Mouse (Mus musculus) hematopoietic stem cell, adult 5-6 weeks (primary cell): ENCODE data around the gene Tcerg1l. TPM values are rescaled to one million over a fixed set of nuclear protein-coding genes. Genes with fewer than 3 reads are reported as not detected.

Experiments
- ATAC-seq, 2 experiments: fragments of 125-278 bp in 1 of 2; replicated peaks in 1 of 2; 2 replicates each; pipeline ENCODE4 v1.8.0; 2016 to 2017; ENCODE audit warnings: inconsistent platforms in 2 of 2, mild to moderate bottlenecking in 2 of 2, moderate number of reproducible peaks in 2 of 2, low read depth in 1 of 2, moderate TSS enrichment in 1 of 2; ENCODE audit not compliant: low FRiP score in 2 of 2, poor library complexity in 2 of 2, severe bottlenecking in 2 of 2, insufficient read depth in 1 of 2, low TSS enrichment in 1 of 2
- total RNA-seq: library from RNA; stranded (forward); fragments of 172-1452, 232-1000 nt; gene quantifications from 2 replicates; pipeline ENCODE4 v1.2.3, GENCODE M21; 2017

Gene Tcerg1l
- total RNA-seq, result not detected in 2 replicates

DNA sequence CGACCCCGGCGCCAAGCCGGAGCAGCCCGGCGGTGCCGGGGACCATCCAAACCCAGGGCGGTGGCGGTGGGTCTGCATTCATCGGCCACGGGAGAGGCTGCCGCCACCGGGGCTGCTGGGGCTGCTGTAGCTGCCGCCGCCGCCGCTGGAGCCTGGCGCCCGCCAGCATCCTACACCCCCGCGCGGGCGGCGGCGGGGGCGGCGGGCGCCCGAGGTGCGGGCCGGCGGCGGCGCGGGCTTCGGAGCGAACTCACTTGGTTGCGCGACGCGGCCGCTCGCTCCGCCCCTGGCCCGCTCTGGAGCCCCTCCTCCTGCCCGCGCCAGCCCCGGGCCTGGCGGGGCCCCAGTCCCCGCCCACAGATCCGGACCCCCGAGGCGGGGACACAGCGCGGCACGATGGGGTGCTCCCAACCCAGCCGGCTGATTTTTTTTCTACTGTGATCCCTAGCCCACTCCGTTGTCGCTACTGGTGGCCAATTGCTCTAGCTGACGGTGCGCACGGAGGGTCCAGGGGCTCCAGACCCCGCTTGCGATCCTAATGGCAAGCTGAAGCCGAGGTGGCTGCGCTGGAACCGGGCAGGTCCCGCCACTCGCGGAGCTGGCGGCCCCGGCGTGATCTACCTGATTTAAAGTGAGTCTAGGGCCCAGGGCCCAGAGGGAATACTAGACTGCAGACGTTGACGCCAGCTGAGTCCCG, at the start of gene Tcerg1l:
TSS of gene Tcerg1l (minus strand) at position 246 of the 697 bp plus-strand sequence.
- no peak for ATAC-seq

DNA sequence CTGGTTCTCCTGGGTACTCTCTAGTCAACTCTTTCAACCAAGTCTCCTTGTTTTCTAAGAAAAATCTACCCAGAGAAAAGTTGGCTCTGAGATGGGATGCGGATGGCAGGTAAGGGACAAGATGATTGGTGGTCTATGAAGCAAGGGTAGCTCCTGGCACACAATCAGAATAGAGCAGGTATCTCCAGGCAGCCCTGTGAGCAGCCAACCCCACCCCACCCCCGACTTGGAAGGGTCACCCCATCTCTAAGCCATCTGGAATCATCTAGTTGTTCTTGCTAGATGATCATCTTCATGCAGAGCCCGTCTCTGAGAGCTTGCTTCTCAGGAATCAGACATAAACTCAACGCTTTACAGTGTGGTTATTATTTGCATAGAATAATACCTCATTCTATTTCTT, 44.6 kb upstream of the Tcerg1l start:
- ATAC-seq, result no peak

DNA sequence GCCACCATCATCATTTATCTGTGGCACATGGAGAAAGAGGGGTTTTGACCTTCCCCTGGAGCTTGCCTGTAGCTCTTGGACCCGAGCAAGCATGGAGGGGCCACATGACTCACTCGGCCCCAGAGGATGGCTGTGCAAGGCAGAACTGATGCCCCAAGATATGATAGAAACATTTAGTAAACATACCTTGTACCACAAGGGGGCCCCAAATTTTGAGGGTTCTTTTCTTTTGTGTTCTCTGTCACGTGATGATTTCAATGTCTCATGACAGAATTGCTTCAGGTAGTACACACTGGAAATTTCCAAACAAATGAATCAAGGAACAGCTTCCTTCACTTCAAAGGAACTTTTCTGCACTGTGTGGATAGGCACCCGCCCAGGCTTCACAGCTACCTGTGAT, 35.0 kb upstream of the Tcerg1l start:
- no peak for ATAC-seq

DNA sequence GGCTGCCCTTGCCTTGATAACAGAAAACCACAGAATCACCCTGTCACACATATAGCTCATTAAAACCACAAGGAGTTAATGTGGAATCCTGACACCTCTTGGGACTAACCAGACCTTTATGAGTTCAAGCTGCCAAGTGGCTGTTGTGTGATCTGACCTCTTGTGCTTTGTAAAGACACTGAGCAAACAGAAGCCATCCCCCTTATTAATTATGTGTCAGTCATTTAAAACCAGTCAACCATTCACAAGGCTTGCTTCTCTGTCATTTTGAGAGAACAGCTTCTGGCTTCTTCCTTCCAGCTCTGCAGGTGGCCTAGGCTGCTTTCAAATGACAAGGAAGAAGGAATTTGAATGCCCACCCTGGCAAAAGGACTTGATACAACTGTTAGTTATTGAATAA, 33.9 kb upstream of the Tcerg1l start:
- no peak for ATAC-seq

DNA sequence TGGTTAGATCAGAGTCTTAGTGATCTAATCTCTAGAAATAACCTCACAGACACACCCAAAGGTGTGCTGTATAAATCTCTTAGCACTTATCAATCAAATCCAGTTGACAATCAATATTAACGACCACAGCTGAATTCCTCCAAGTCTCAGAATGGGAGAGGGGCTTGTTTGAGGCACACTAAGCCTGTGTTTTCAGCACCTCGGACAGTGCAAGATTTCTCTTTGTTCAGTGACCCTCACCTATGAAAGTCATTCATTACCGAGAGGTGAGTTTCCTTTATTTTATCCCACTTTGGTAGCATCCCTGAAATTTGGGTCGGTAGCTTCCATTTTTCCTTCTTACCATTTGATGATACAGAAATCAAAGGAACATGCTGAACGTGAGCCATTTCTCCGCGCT, 32.4 kb upstream of the Tcerg1l start:
- ATAC-seq, result no peak

DNA sequence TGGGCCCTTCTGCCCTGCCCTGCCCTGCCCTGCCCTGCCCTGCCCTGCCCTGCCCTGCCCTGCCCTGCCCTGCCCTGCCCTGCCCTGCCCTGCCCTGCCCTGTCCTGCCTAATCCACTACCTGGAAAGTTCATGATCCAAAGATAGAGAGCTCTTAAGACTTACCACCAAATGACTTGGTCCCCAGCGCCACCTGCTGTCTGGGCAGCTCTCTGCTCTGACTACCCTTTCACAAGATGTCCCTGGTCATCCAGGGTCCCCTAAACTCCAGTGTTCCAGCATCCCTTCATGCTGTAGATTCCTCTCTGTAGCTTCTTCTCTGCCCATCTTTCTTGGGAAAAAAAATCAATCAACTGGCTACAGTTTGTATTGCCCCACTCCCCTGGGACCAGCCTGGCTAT, 31.3 kb upstream of the Tcerg1l start:
- peak; percentile 39 to 59; a peak in 1 of 4 replicates for ATAC-seq

DNA sequence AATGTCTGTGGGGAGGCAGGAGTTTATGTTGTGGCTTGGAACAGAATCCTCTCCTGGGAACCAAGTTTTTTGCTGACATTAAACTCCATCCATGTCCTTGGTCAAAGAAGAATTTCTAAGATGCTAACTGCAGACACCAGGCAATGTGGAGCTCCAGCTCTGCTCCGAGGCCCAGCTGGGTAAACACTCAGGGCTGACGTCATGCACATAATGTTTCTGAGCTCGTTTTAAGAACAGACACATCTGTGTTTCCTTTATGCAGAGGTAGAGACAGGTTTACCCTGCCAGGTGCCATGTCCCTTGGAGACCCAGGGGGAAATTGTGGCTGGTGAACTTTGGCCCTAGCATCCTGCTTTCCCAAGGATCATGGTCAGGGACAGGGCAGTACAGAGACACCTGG, 29.9 kb upstream of the Tcerg1l start:
- no peak for ATAC-seq

DNA sequence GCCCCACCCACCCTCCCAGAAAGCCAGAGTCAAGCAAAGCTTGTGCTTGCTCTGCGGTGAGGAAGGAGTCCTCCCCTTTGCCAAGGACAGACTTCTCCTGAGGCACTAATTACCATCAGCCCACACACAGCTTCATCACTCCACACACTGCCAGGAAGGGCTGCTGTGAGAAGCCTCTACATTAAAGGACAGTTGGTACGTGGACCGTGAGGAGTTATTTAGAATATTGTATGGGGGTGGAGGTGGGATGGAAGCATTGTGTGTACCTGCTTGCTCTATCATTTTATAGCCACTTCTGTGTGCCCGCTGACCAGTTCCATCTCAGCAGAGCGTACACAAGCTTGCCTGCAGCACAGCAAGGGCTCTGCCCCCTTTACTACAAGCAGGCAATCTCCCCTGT, 16.0 kb upstream of the Tcerg1l start:
- ATAC-seq, result no peak

DNA sequence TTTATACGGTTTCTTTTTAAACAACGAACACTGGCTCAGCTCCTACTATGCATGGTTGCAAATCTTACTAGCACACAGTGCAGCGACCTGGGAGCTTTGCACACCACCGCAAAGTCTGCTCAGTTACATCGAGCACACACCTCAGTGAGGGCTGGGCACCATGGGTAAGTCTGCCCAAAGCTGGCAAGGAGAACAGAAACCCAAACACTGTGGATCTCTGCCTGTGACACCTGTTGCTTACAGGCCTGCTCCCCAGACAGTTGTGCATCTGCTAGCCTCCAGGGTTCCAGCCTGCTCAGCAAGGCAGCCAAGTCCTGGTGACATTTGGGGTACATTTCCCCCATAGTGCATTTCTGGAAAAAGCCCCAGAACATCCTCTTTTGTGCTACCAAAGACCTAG, 4.1 kb upstream of the Tcerg1l start:
- no peak for ATAC-seq

DNA sequence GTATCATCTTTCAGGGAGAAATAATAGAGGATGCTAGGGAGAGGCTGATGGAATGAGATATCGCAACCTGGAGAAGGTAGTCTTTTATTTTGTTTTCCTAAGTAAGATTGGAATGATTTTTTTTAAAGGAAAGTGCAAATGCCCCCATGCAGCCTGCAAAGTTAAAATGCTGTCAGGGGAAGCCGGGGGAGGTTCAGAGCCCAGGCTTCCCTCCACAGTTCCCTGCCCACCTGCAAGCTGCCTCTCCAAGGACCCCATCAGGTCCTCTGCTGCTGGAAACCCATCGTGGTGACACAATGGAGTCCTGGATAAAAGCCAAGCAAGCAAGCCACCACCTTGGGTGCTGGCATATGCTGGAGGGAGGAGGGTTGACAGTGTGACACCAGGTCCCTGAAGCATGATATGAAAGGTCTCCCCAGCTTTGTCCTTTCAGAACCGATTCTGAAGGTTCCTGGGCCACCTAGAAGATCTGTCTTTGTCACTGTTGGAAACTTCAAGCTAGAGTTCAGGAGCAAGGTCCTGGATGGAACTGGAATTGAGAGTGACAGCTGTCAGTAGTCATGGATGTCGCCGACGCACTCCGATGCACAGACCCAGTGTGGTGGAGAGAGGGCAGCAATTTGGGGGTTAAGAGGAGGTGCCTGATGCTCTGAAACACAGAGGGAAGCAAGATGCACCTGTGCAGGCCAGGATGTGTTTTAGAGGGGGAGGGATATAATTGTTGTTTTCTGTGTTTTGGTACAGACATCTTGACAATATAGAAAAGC, 3.2 kb upstream of the Tcerg1l start:
- ATAC-seq, result no peak

DNA sequence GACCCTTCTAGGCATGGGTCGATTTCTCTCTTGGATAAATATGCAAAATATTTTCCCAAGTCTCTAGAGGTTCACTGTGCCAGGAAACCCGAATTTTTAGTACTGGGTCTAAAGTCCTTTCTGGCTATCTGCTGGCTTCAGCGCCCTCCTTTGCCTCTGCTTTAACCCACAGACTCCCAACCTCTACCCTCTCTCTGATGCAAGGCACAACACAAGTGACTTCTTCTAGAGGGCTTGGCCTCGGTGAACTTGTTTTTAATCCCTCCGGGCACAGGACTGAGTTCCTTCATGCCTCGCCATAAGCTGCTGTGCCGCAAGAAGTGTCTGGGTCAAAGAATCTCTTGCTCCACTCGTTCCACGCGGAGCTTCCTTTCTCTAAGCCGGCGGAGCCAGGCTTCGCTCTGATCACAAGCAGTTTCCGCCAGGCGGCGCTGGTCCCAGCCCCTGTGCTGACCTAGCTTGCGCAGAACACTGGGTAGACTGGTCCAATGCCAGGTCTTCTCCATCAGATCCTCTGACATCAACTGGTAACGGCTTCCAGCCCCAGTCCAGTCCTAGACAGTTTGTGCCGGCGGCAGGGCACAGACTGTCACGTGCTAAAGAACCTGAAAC, 758 bp upstream of the Tcerg1l start:
- peak; percentile 27 to 28; a peak in 3 of 4 replicates for ATAC-seq

DNA sequence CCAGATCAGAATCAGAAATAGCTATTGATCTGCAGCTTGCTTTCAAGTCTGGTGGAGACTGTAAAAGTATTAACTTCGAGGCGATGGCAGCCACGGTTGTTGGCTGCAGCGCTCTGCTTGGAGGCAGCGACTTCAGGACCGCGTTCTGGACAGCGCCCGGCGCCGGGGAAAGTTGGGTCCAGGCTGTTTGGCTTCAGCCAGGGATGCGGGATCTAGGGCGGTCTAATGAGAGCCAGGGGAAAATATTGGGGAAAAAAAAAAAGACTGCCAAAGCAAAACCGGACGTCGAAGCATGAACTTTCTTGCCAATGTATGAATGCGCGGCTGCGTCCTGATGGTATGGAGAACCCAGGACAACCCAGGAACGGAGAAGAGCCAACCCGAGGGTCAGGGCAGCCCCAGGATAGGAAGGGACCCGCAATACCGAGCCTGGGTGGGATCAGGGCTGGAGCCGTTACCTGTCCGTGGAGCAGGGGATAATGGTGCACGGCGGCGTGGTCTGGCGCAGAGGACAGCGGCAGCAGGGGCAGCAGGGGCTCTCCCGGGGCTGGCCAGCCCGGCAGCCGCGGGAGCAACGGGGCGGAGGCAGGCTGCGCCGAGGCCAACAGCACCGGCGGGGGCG, 556 bp downstream of the Tcerg1l start:
- ATAC-seq, result peak in 1 of 2 experiments; percentile 47; a peak in 1 of 4 replicates

DNA sequence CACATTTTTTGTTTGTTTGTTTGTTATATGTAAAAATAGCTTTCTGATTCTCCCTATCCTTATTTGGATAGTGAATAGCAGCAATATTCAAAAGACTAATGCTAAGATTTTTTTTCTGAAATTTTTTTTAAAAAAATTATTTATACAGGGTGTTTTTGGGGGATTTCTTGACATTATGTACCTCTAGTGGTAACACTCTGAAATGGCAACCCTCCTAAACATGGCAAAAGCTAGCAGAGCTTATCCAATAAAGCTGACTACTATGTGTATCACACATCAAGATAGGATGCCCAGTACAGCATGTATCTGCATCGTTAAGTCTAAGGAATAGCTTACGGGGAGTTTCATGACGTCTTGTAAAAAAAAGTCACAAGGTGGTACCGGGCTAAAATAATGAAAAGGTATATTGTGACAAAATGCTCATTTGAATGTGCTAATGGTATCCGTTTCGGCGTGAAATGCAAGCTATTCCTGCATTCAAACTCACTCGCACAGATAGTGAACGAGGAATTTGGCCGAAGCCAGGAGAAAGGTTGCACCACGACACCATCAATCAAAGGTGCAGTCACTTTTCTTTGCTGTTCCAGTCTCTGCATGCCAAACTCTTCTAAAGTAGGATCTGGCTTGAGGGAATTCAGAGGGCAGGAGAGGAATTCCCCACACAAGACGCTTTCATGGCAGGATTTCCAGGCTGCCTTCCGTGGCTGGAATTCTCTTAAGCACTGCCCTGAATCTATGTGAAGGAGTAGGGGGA, 1.2 kb downstream of the Tcerg1l start:
- ATAC-seq, result no peak

DNA sequence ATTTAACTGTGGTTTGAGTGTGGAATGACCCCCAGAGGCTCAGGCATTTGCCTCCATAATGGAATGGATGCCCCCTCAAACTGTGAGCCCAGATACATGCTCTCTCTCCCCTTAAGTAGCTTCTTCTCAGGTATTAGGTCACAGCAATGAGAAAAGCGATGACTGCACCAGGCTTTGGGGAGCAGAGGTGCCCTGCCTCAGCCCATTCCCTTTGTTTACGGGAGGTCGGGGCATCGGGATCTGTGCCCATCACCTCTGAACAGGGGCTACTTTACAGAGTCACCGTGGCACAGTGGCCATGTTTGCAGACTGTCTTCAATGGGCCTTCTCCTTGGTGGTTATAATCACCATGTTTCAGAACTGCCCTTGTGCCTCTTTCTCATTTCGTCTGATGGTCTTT, 7.6 kb downstream of the Tcerg1l start:
- ATAC-seq, result no peak

DNA sequence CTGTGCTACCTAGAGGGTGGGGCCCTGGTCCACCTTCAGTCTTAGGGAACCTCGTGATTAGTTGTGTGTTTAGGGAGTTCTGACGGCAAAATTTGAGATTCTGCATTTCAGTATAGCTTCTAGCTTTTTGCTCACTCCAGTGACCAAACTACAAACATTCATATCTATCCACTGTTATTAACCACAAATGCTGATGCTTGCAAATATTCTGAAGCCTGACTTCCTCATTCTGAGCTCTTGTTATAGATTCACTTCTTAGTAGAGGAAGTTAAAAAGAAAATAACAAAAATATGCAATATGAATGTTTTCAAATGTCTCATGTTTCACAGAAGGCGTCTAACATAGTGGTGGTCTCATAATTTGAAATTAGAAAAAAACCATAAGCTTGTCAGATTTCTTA, 8.5 kb downstream of the Tcerg1l start:
- ATAC-seq, result peak; percentile 39 to 75; a peak in 3 of 4 replicates

DNA sequence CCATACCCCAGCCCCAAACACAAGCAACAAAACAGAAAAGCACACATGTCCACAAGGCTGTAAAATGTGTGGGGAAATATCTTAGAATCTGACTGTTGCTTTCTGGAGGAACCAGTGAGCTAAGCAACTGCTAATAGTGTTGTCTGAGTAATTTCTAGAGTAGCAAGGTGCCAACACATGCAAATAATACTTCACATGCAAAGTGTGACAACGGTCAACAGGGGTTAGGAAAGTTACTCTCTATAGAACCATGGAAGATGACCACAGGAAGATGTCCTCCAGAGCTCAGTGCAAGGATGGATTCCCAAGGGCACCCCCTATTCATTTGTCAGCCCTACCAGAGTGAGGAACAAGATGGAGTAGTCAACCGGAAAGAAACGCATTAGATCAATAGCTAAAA, 18.3 kb downstream of the Tcerg1l start:
- ATAC-seq, result no peak

DNA sequence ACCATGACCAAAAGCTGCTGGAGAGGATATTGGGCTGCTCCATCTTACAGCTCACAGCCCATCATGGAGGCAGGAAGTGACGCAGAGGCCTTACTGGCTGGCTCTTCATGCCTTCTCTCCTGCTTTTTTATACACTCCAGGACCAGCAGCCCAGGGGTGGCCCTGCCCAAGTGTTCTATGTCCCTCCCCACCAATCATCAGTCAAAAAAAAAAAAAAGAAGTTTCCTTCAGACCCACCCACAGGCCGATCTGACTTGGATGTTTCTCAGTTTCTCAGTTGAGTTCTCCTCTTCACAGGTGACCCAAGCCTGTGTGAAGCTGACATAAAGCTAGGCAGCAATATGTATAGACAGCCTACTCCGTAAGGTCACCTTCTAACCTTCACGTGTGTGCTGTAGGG, 19.0 kb downstream of the Tcerg1l start:
- ATAC-seq, result no peak
